Mouse (Mus musculus) lung, embryonic 14.5 days (tissue): ENCODE results near the gene Nsmce4a. TPM values are rescaled to one million over a fixed set of nuclear protein-coding genes. Genes with fewer than 3 reads are reported as not detected.

ENCODE experiments used
- ATAC-seq: fragments of 200-750 bp; cut with Nextera tagmentation; 2 replicates; pipeline ENCODE4 v1.8.0; 2017; ENCODE audit warnings: mild to moderate bottlenecking, moderate TSS enrichment, moderate library complexity; ENCODE audit not compliant: insufficient read depth
- DNase-seq: peaks from one replicate; pipeline ENCODE4 v3.0.0-alpha.2; 2015
- H3K27ac ChIP-seq: fragments of 300-500 bp; sonication (generic); 2 replicates; pipeline ENCODE4 v1.5.1; 2014; ENCODE audit warnings: low read depth, mild to moderate bottlenecking, moderate library complexity
- H3K27me3 ChIP-seq: fragments of 300-500 bp; sonication (generic); 2 replicates; pipeline ENCODE4 v1.6.1; 2014; ENCODE audit warnings: low read length, control low read depth; ENCODE audit not compliant: insufficient read depth
- H3K36me3 ChIP-seq: fragments of 300-500 bp; sonication (generic); 2 replicates; pipeline ENCODE4 v1.6.1; 2014; ENCODE audit warnings: control low read depth; ENCODE audit not compliant: insufficient read depth
- H3K4me1 ChIP-seq: fragments of 300-500 bp; sonication (generic); 2 replicates; pipeline ENCODE4 v1.6.1; 2014; ENCODE audit warnings: antibody characterized with exemption, control low read depth; ENCODE audit not compliant: insufficient read depth
- H3K4me2 ChIP-seq: fragments of 300-500 bp; sonication (generic); 2 replicates; pipeline ENCODE4 v1.6.1; 2014; ENCODE audit warnings: mild to moderate bottlenecking
- H3K4me3 ChIP-seq: fragments of 300-500 bp; sonication (generic); 2 replicates; pipeline ENCODE4 v1.5.1; 2014; ENCODE audit warnings: low read depth, low read length
- H3K9ac ChIP-seq: fragments of 300-500 bp; sonication (generic); 2 replicates; pipeline ENCODE4 v1.6.1; 2014
- H3K9me3 ChIP-seq: fragments of 300-500 bp; sonication (generic); 2 replicates; pipeline ENCODE4 v1.6.1; 2016; ENCODE audit warnings: low read depth, low read length, control low read depth
- CTCF ChIP-seq: IDR thresholded peaks from 2 replicates; pipeline ENCODE4 v1.5.1; 2016; ENCODE audit warnings: antibody characterized with exemption, low read depth
- WGBS: fragments of 180-500 bp; shearing (Covaris S2); extraction: QIAGEN DNeasy Blood & Tissue Kit; methylation state at CpG from one replicate; pipeline ENCODE4 v1.1.7; 2014; 5-methylcytosine and 5-hydroxymethylcytosine counted together
- polyA plus RNA-seq: library from polyadenylated mRNA; unstranded; fragments of >200 nt; fragmentation: Nextera tagmentation; extraction: Ambion mirVana; gene quantifications from 2 replicates; pipeline ENCODE4 v1.2.1, GENCODE M21; 2014

The Nsmce4a gene
- polyA plus RNA-seq, 1 experiment from 2014 or later: 192 TPM

- no peak for DNase-seq
These were observed 26.5 kb downstream of the Nsmce4a start for GRCm38 (mm10) chr7:130546421-130546790.

GRCm38 (mm10) chr7:130545893-130546292 is 27.0 kb downstream of the Nsmce4a start:
- 44% methylated on average over 3 of the region's 3 CpGs for WGBS
- DNase-seq: no peak

More at GRCm38 (mm10) chr7:130546421-130546790, 26.5 kb downstream of the Nsmce4a start:
- 6% methylated on average over 7 of the region's 7 CpGs for WGBS
- Histone ChIP-seq H3K4me2 (peak overlapping the region; percentile 82), H3K4me1 (no peaks in the 10 kb centered on the region), H3K4me3 (peak overlapping the region; percentile 84), H3K9me3 (no peaks in the 10 kb centered on the region), H3K27me3 (no peaks in the 10 kb centered on the region), H3K36me3 (peaks cover 35% of the 10 kb centered on the region), H3K27ac (peak overlapping the region; percentile 100), H3K9ac (peak overlapping the region; percentile 93)
- no peak for ATAC-seq
- TF ChIP-seq CTCF: no peak

GRCm38 (mm10) chr7:130545401-130545800 is 27.5 kb downstream of the Nsmce4a start:
- Histone ChIP-seq H3K36me3 (peaks cover 42% of the 10 kb centered on the region), H3K27me3 (no peaks in the 10 kb centered on the region), H3K9me3 (no peaks in the 10 kb centered on the region), H3K4me2 (peak overlapping the region; percentile 82), H3K27ac (no peak overlapping the region), H3K4me3 (peak overlapping the region; percentile 84), H3K9ac (peak overlapping the region; percentile 93; the same call in 1 of the 2 replicates), H3K4me1 (no peaks in the 10 kb centered on the region)
- ATAC-seq (no peak), DNase-seq (no peak)
- 85% methylated on average over 5 of the region's 5 CpGs for WGBS
- no peak for TF ChIP-seq CTCF

More at GRCm38 (mm10) chr7:130545893-130546292, 27.0 kb downstream of the Nsmce4a start:
- Histone ChIP-seq H3K4me3 (peak overlapping the region; percentile 84), H3K36me3 (peaks cover 40% of the 10 kb centered on the region), H3K4me1 (no peaks in the 10 kb centered on the region), H3K4me2 (peak overlapping the region; percentile 82), H3K9ac (peak overlapping the region; percentile 93), H3K9me3 (no peaks in the 10 kb centered on the region), H3K27ac (peak overlapping the region; percentile 100), H3K27me3 (no peaks in the 10 kb centered on the region)
- no peak for ATAC-seq
- TF ChIP-seq CTCF: no peak

- H3K4me3 ChIP-seq: no peak overlapping the region
- 96% methylated on average over 4 of the region's 4 CpGs for WGBS
- ATAC-seq: no peak
- no peak overlapping the region for H3K9ac ChIP-seq
- H3K27me3 ChIP-seq: no peaks in the 10 kb centered on the region
- no peaks in the 10 kb centered on the region for H3K9me3 ChIP-seq
- peaks cover 65% of the 10 kb centered on the region for H3K36me3 ChIP-seq
- no peak for TF ChIP-seq CTCF
- H3K4me1 ChIP-seq: no peaks in the 10 kb centered on the region
- H3K4me2 ChIP-seq: no peak overlapping the region
- no peak overlapping the region for H3K27ac ChIP-seq
- DNase-seq: no peak
These were observed 29.7 kb downstream of the Nsmce4a start for GRCm38 (mm10) chr7:130543181-130543580.

- Histone ChIP-seq H3K9ac (no peak overlapping the region), H3K4me3 (no peak overlapping the region), H3K4me2 (no peak overlapping the region), H3K27ac (no peak overlapping the region), H3K27me3 (no peaks in the 10 kb centered on the region), H3K9me3 (no peaks in the 10 kb centered on the region), H3K4me1 (no peaks in the 10 kb centered on the region), H3K36me3 (peaks cover 86% of the 10 kb centered on the region)
- TF ChIP-seq CTCF: no peak
- 85% methylated on average over 7 of the region's 7 CpGs for WGBS
- no peak for ATAC-seq
- DNase-seq: no peak
These were observed 32.7 kb downstream of the Nsmce4a start for GRCm38 (mm10) chr7:130540176-130540575.

GRCm38 (mm10) chr7:130537068-130537467 is 35.9 kb downstream of the Nsmce4a start:
- H3K27ac ChIP-seq: no peak overlapping the region
- no peak overlapping the region for H3K4me3 ChIP-seq
- DNase-seq (no peak), ATAC-seq (no peak)
- H3K9me3 ChIP-seq: no peaks in the 10 kb centered on the region
- H3K9ac ChIP-seq: no peak overlapping the region
- H3K36me3 ChIP-seq: peaks cover 88% of the 10 kb centered on the region
- WGBS: 77% methylated on average over 4 of the region's 4 CpGs
- H3K27me3 ChIP-seq: no peaks in the 10 kb centered on the region
- TF ChIP-seq CTCF: no peak
- no peaks in the 10 kb centered on the region for H3K4me1 ChIP-seq
- no peak overlapping the region for H3K4me2 ChIP-seq

- TF ChIP-seq CTCF: peak; percentile 32
- 85% methylated on average over 4 of the region's 4 CpGs for WGBS
- no peaks in the 10 kb centered on the region for H3K4me1 ChIP-seq
These were observed 37.7 kb downstream of the Nsmce4a start for GRCm38 (mm10) chr7:130535174-130535573.

More at GRCm38 (mm10) chr7:130535174-130535573, 37.7 kb downstream of the Nsmce4a start:
- H3K36me3 ChIP-seq: peaks cover 84% of the 10 kb centered on the region
- H3K9ac ChIP-seq: no peak overlapping the region
- H3K27ac ChIP-seq: no peak overlapping the region
- no peak for ATAC-seq
- no peaks in the 10 kb centered on the region for H3K9me3 ChIP-seq
- H3K4me2 ChIP-seq: no peak overlapping the region
- H3K27me3 ChIP-seq: no peaks in the 10 kb centered on the region
- no peak for DNase-seq
- no peak overlapping the region for H3K4me3 ChIP-seq
